Comparison of ENCODE assay signal across 10 mouse cellular contexts in genomic region chr5:24321711-24322682, GRCm38 (mm10). TPM values are rescaled to one million over a fixed set of nuclear protein-coding genes. Genes with fewer than 3 reads are reported as not detected.
DNase-seq lines count a peak whose midpoint lies in the region; ATAC-seq and TF ChIP-seq lines count a peak whose summit lies in the region.
"Had no signal": no experiment of that assay in that cellular context is flagged by ENCODE, and none has a peak within 500 bp of the region (broad histone marks: within the 10 kb centered on the region; RNA-seq: fewer than 3 reads in every experiment).

No protein-coding gene starts in this region.

- WGBS in embryonic facial prominence, embryonic 11.5 days = 9% methylated on average over 18 of the region's 22 CpGs
- WGBS in hindbrain, embryonic 13.5 days = 9% methylated on average over 22 of the region's 22 CpGs
- 6% methylated on average over 22 of the region's 22 CpGs for WGBS in neural tube, embryonic 13.5 days

- no peaks in the 10 kb centered on the region for H3K9me3 ChIP-seq in embryonic facial prominence, embryonic 11.5 days (replicated peaks; ENCODE audit: control insufficient read depth, low read length)
- H3K9me3 ChIP-seq in hindbrain, embryonic 13.5 days = no peaks in the 10 kb centered on the region
- H3K9me3 ChIP-seq in neural tube, embryonic 13.5 days = no peaks in the 10 kb centered on the region

- TF ChIP-seq CTCF in gastrocnemius, adult 2 months (IDR thresholded peaks at IDR 0.05) = no peak

- no peaks in the 10 kb centered on the region for H3K36me3 ChIP-seq in embryonic facial prominence, embryonic 11.5 days (replicated peaks; ENCODE audit: control insufficient read depth, insufficient read depth, low read depth, low read length)
- peaks cover 70% of the 10 kb centered on the region for H3K36me3 ChIP-seq in hindbrain, embryonic 13.5 days
- H3K36me3 ChIP-seq in neural tube, embryonic 13.5 days = peaks cover 60% of the 10 kb centered on the region

- H3K4me2 ChIP-seq in embryonic facial prominence, embryonic 11.5 days (ENCODE audit: low read depth, low read length) = peak overlapping the region; percentile 43
- 0 out of 2 replicates have a peak overlapping the region, but pooled peaks have one; percentile 4 for H3K4me2 ChIP-seq in hindbrain, embryonic 13.5 days
- no peak overlapping the region for H3K4me2 ChIP-seq in neural tube, embryonic 13.5 days

- no peaks in the 10 kb centered on the region for H3K27me3 ChIP-seq in embryonic facial prominence, embryonic 11.5 days (ENCODE audit: control insufficient read depth, insufficient read depth, low read length)
- peaks cover 6% of the 10 kb centered on the region; the same call in 1 of the 2 replicates for H3K27me3 ChIP-seq in hindbrain, embryonic 13.5 days
- H3K27me3 ChIP-seq in neural tube, embryonic 13.5 days = no peaks in the 10 kb centered on the region

- peak; percentile 53 for ATAC-seq in embryonic facial prominence, embryonic 11.5 days (replicated peaks; ENCODE audit: insufficient number of reproducible peaks, low FRiP score, low TSS enrichment, low read depth)
- peak; percentile 37; the same call in 1 of the 2 replicates for ATAC-seq in hindbrain, embryonic 13.5 days (ENCODE audit: low FRiP score)
- ATAC-seq in neural tube, embryonic 13.5 days (ENCODE audit: low read depth) = no peak
- ATAC-seq: Patski had no signal

- DNase-seq in kidney, postnatal 4 days = peak; percentile 43 to 67
- no peak for DNase-seq in kidney, postnatal 14 days
- peak; percentile 48 for DNase-seq in embryonic facial prominence, embryonic 11.5 days (ENCODE audit: low spot score)
- DNase-seq in gastrocnemius, adult 2 months = no peak
- DNase-seq in ovary, postnatal 36 days (ENCODE audit: low spot score) = no peak
- no peak for DNase-seq in ovary, postnatal 14 days (ENCODE audit: low spot score)
- DNase-seq: gastrocnemius, postnatal 36 days had no signal

- intact Hi-C loops in gastrocnemius, adult 2 months (cut with DNase I) = no loop called here

- no peak overlapping the region for H3K4me3 ChIP-seq in embryonic facial prominence, embryonic 11.5 days (ENCODE audit: low read depth, low read length)
- no peak overlapping the region for H3K4me3 ChIP-seq in hindbrain, embryonic 13.5 days
- no peak overlapping the region for H3K4me3 ChIP-seq in neural tube, embryonic 13.5 days
- H3K4me3 ChIP-seq in gastrocnemius, adult 2 months = no peak overlapping the region

- 0 out of 2 replicates have a peak overlapping the region, but pooled peaks have one; percentile 28 for H3K27ac ChIP-seq in embryonic facial prominence, embryonic 11.5 days (replicated peaks; ENCODE audit: low read depth, low read length)
- H3K27ac ChIP-seq in hindbrain, embryonic 13.5 days = no peak overlapping the region
- H3K27ac ChIP-seq in neural tube, embryonic 13.5 days (replicated peaks) = 0 out of 2 replicates have a peak overlapping the region, but pooled peaks have one; percentile 23
- no peak overlapping the region for H3K27ac ChIP-seq in gastrocnemius, adult 2 months

- peak overlapping the region; percentile 54 for H3K9ac ChIP-seq in embryonic facial prominence, embryonic 11.5 days (replicated peaks; ENCODE audit: low read length)
- H3K9ac ChIP-seq in hindbrain, embryonic 13.5 days = peak overlapping the region; percentile 35
- H3K9ac ChIP-seq in neural tube, embryonic 13.5 days = peak overlapping the region; percentile 27; the same call in 1 of the 2 replicates

- H3K4me1 ChIP-seq in embryonic facial prominence, embryonic 11.5 days (ENCODE audit: control insufficient read depth, insufficient read depth, low read length) = peaks cover 8% of the 10 kb centered on the region
- peaks cover 41% of the 10 kb centered on the region for H3K4me1 ChIP-seq in hindbrain, embryonic 13.5 days (replicated peaks)
- peaks cover 42% of the 10 kb centered on the region for H3K4me1 ChIP-seq in neural tube, embryonic 13.5 days (replicated peaks)

RNA-seq across cellular contexts. Expression of gene Kcnh2, which starts 29.4 kb away (rescaled TPM):
- polyA plus RNA-seq in embryonic facial prominence, embryonic 11.5 days (2014; fragmentation: Nextera tagmentation; extraction: Ambion mirVana) = 3.7 and 4.2 TPM in 2 replicates
- 12.8 and 14.2 TPM in 2 replicates for polyA plus RNA-seq in hindbrain, embryonic 13.5 days (2015; fragmentation: Nextera tagmentation; extraction: Ambion mirVana)
- polyA plus RNA-seq in neural tube, embryonic 13.5 days (2015; fragmentation: Nextera tagmentation; extraction: Ambion mirVana) = 13.5 and 15.5 TPM in 2 replicates
- total RNA-seq in gastrocnemius, adult 2 months (2021) = 1 to 10 TPM; 1.4 to 2.2 TPM

RNA-seq across cellular contexts. Expression of gene Nos3, which starts 42.6 kb away (rescaled TPM):
- polyA plus RNA-seq in embryonic facial prominence, embryonic 11.5 days (2014; fragmentation: Nextera tagmentation; extraction: Ambion mirVana) = 3.2 and 4.2 TPM in 2 replicates
- 9.8 and 10.2 TPM in 2 replicates for polyA plus RNA-seq in hindbrain, embryonic 13.5 days (2015; fragmentation: Nextera tagmentation; extraction: Ambion mirVana)
- 9.3 and 9.6 TPM in 2 replicates for polyA plus RNA-seq in neural tube, embryonic 13.5 days (2015; fragmentation: Nextera tagmentation; extraction: Ambion mirVana)
- 1 to 10 TPM; 5.0 to 7.1 TPM for total RNA-seq in gastrocnemius, adult 2 months (2021)

Comparison
In these comparisons a context has a peak if more than half of its experiments do, and no peak if none do; other contexts are left out.
1. DNase-seq: peak in kidney, postnatal 4 days (2 of 2) and embryonic facial prominence, embryonic 11.5 days (single experiment); none in kidney, postnatal 14 days (single experiment), gastrocnemius, adult 2 months (single experiment), ovary, postnatal 36 days (single experiment) and ovary, postnatal 14 days (single experiment).
2. H3K27ac ChIP-seq: peak in embryonic facial prominence, embryonic 11.5 days (single experiment) and neural tube, embryonic 13.5 days (single experiment); none in hindbrain, embryonic 13.5 days (single experiment) and gastrocnemius, adult 2 months (single experiment).
3. Peak in every context shown above with its lines, with median percentiles within 50 percentile points of each other: H3K9ac ChIP-seq.